Mouse (Mus musculus): ENCODE measurements around the gene Ndufaf3. TPM values are rescaled to one million over a fixed set of nuclear protein-coding genes. Genes with fewer than 3 reads are reported as not detected.

Ndufaf3 gene
- polyA plus RNA-seq, 1 experiment from 2014 or later, result 66.3 TPM

GRCm38 (mm10) chr9:108599021-108599566, 31.9 kb upstream of the Ndufaf3 start:
- WGBS, result 75% methylated on average over 4 of the region's 4 CpGs
- ATAC-seq, result no peak
- no peak overlapping the region for H3K9ac ChIP-seq (replicated peaks; ENCODE audit: low read depth)
- no peak for DNase-seq (ENCODE audit: low spot score)
- H3K4me2 ChIP-seq (replicated peaks; ENCODE audit: low read depth, low read length), result no peak overlapping the region
- H3K4me1 ChIP-seq (ENCODE audit: insufficient read depth, low read depth, low read length), result no peaks in the 10 kb centered on the region; the same call in 1 of the 2 replicates
- 0 out of 2 replicates have a peak, but pooled peaks cover 3% of the 10 kb centered on the region for H3K27me3 ChIP-seq (replicated peaks; ENCODE audit: insufficient read depth, low read length)
- no peak for TF ChIP-seq EP300 (IDR thresholded peaks at IDR 0.05)
- TF ChIP-seq CTCF (IDR thresholded peaks at IDR 0.05), result no peak
- no peak overlapping the region for H3K4me3 ChIP-seq (ENCODE audit: low read depth, low read length)
- H3K36me3 ChIP-seq (ENCODE audit: insufficient read depth, low read length), result peaks cover 14% of the 10 kb centered on the region
- no peak overlapping the region for H3K27ac ChIP-seq (ENCODE audit: low read length)
- H3K9me3 ChIP-seq (ENCODE audit: low read length), result no peaks in the 10 kb centered on the region

GRCm38 (mm10) chr9:108596998-108597764, 29.9 kb upstream of the Ndufaf3 start, which contains the start of gene P4htm:
Gene P4htm (minus strand): TSS chr9:108597667.
- TF ChIP-seq EP300 (IDR thresholded peaks at IDR 0.05) (no peak), CTCF (IDR thresholded peaks at IDR 0.05) (peak; percentile 35; the same call in 1 of the 2 replicates)
- Histone ChIP-seq H3K27me3 (replicated peaks; ENCODE audit: insufficient read depth, low read length) (0 out of 2 replicates have a peak, but pooled peaks cover 3% of the 10 kb centered on the region), H3K27ac (ENCODE audit: low read length) (no peak within 1 kb of the TSS), H3K9me3 (ENCODE audit: low read length) (no peaks in the 10 kb centered on the region), H3K4me2 (replicated peaks; ENCODE audit: low read depth, low read length) (peak within 1 kb of the TSS; percentile 87), H3K4me1 (ENCODE audit: insufficient read depth, low read depth, low read length) (no peaks in the 10 kb centered on the region; the same call in 1 of the 2 replicates), H3K9ac (replicated peaks; ENCODE audit: low read depth) (peak within 1 kb of the TSS; percentile 43), H3K36me3 (ENCODE audit: insufficient read depth, low read length) (no peaks in the 10 kb centered on the region), H3K4me3 (ENCODE audit: low read depth, low read length) (peak within 1 kb of the TSS; percentile 56)
- DNase-seq (ENCODE audit: low spot score), result peak; percentile 68
- WGBS, result 3% methylated on average over 61 of the region's 69 CpGs
- peak; percentile 85 for ATAC-seq

DNA sequence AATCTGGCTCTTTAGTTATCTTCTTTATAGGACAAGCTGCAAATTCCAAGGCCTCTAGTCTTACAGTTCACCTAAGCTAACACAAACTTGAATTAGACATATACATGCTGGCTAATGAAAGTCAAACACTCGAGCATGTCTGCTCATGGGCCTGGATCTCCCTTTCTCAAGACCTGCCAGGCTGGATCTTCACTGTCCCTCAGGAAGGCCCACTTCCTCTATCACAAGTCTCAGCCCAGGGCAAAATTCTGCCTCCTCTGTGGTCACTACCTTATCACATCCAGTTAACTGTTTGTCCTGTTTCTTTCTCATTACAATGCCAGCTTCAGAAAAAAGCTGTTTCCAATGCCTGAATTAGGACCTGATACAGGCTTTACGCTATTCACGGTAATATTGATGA, 27.1 kb upstream of the Ndufaf3 start:
- Histone ChIP-seq H3K27ac (ENCODE audit: low read length) (no peak overlapping the region), H3K4me1 (ENCODE audit: insufficient read depth, low read depth, low read length) (no peaks in the 10 kb centered on the region; the same call in 1 of the 2 replicates), H3K9me3 (ENCODE audit: low read length) (no peaks in the 10 kb centered on the region), H3K36me3 (ENCODE audit: insufficient read depth, low read length) (no peaks in the 10 kb centered on the region), H3K4me3 (ENCODE audit: low read depth, low read length) (no peak overlapping the region), H3K4me2 (replicated peaks; ENCODE audit: low read depth, low read length) (no peak overlapping the region), H3K9ac (replicated peaks; ENCODE audit: low read depth) (no peak overlapping the region), H3K27me3 (replicated peaks; ENCODE audit: insufficient read depth, low read length) (0 out of 2 replicates have a peak, but pooled peaks cover 3% of the 10 kb centered on the region)
- TF ChIP-seq CTCF (IDR thresholded peaks at IDR 0.05) (no peak), EP300 (IDR thresholded peaks at IDR 0.05) (no peak)
- ATAC-seq, result no peak
- no peak for DNase-seq (ENCODE audit: low spot score)
- WGBS, result 72% methylated on average over 3 of the region's 3 CpGs

DNA sequence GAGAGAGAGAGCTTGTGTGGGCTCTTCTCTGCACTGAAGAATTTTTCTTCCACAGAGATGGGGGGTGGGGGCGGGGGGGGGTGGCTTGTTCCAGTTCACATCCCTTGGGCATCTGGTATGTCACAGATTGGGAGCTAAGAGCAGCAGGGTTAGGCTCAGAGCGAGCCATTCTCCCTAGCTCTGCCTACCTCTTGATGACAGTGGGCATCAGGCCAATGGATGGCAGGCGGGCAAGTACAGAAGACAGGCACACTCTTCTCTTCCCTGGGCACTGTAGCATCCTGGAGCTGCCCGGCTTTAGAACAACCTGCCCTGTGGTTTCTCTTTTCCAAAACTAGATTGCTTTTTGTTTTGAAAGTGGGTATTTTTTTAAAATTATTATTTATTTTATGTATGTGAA, 24.2 kb upstream of the Ndufaf3 start:
- no peaks in the 10 kb centered on the region for H3K36me3 ChIP-seq (ENCODE audit: insufficient read depth, low read length)
- no peak overlapping the region for H3K27ac ChIP-seq (ENCODE audit: low read length)
- 81% methylated on average over 4 of the region's 4 CpGs for WGBS
- no peaks in the 10 kb centered on the region for H3K4me1 ChIP-seq (ENCODE audit: insufficient read depth, low read depth, low read length)
- no peak for DNase-seq (ENCODE audit: low spot score)
- no peak overlapping the region for H3K4me3 ChIP-seq (ENCODE audit: low read depth, low read length)
- ATAC-seq, result no peak
- H3K27me3 ChIP-seq (replicated peaks; ENCODE audit: insufficient read depth, low read length), result no peaks in the 10 kb centered on the region
- no peak overlapping the region for H3K4me2 ChIP-seq (replicated peaks; ENCODE audit: low read depth, low read length)
- H3K9ac ChIP-seq (replicated peaks; ENCODE audit: low read depth), result no peak overlapping the region
- TF ChIP-seq EP300 (IDR thresholded peaks at IDR 0.05), result no peak
- no peaks in the 10 kb centered on the region for H3K9me3 ChIP-seq (ENCODE audit: low read length)

GRCm38 (mm10) chr9:108589229-108589628, 22.0 kb upstream of the Ndufaf3 start:
- H3K4me3 ChIP-seq (ENCODE audit: low read depth, low read length), result no peak overlapping the region
- H3K4me2 ChIP-seq (replicated peaks; ENCODE audit: low read depth, low read length), result no peak overlapping the region
- DNase-seq (ENCODE audit: low spot score) (no peak), ATAC-seq (no peak)
- H3K9ac ChIP-seq (replicated peaks; ENCODE audit: low read depth), result no peak overlapping the region
- no peak overlapping the region for H3K27ac ChIP-seq (ENCODE audit: low read length)
- TF ChIP-seq EP300 (IDR thresholded peaks at IDR 0.05) (no peak), CTCF (IDR thresholded peaks at IDR 0.05) (peak; percentile 29)
- no peaks in the 10 kb centered on the region for H3K9me3 ChIP-seq (ENCODE audit: low read length)
- no peaks in the 10 kb centered on the region for H3K36me3 ChIP-seq (ENCODE audit: insufficient read depth, low read length)
- WGBS, result 54% methylated on average over 5 of the region's 5 CpGs
- no peaks in the 10 kb centered on the region for H3K27me3 ChIP-seq (replicated peaks; ENCODE audit: insufficient read depth, low read length)
- H3K4me1 ChIP-seq (ENCODE audit: insufficient read depth, low read depth, low read length), result no peaks in the 10 kb centered on the region

GRCm38 (mm10) chr9:108587571-108588180, 20.4 kb upstream of the Ndufaf3 start:
- Histone ChIP-seq H3K9me3 (ENCODE audit: low read length) (no peaks in the 10 kb centered on the region), H3K4me2 (replicated peaks; ENCODE audit: low read depth, low read length) (no peak overlapping the region), H3K4me1 (ENCODE audit: insufficient read depth, low read depth, low read length) (no peaks in the 10 kb centered on the region), H3K27me3 (replicated peaks; ENCODE audit: insufficient read depth, low read length) (no peaks in the 10 kb centered on the region), H3K36me3 (ENCODE audit: insufficient read depth, low read length) (no peaks in the 10 kb centered on the region), H3K4me3 (ENCODE audit: low read depth, low read length) (no peak overlapping the region), H3K27ac (ENCODE audit: low read length) (no peak overlapping the region), H3K9ac (replicated peaks; ENCODE audit: low read depth) (no peak overlapping the region)
- TF ChIP-seq EP300 (IDR thresholded peaks at IDR 0.05) (no peak), CTCF (IDR thresholded peaks at IDR 0.05) (no peak)
- 10% methylated on average over 14 of the region's 14 CpGs for WGBS
- DNase-seq (ENCODE audit: low spot score) (peak; percentile 65), ATAC-seq (peak; percentile 90)

Data from lung, postnatal 0 days (tissue).